ENCODE assay signal across 8 mouse cellular contexts in the genomic region with DNA sequence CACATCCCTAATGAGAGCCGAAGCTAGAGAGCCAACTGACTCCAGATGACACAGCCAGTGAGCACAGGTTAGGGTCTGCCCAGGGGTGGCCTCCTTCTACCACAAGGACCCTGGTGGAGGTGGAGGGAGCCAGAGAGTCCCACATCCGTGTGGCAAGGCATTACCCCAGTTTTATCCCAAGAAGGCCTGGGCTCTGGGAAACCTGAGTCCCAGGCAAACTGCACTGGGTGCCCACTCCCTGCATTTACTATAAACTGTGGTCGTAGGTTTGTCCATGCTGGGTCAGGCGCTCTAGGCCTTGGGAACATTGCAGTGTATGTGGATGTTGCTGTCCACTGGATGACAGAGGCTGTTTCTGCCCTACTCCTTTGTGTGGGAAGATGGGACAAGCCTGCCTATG. TPM values are rescaled to one million over a fixed set of nuclear protein-coding genes. Genes with fewer than 3 reads are reported as not detected.
DNase-seq lines count a peak whose midpoint lies in the region; ATAC-seq lines count a peak whose summit lies in the region.

No protein-coding gene starts in this region.

- ATAC-seq in heart, embryonic 11.5 days (replicated peaks; ENCODE audit: insufficient number of reproducible peaks, low FRiP score, low TSS enrichment) = no peak
- no peak for ATAC-seq in activated CD4-positive, CD25-positive, alpha-beta regulatory T cell, adult 4 months

- H3K27me3 ChIP-seq in heart, embryonic 11.5 days (ENCODE audit: control insufficient read depth, insufficient read depth, low read length) = no peaks in the 10 kb centered on the region

- H3K9me3 ChIP-seq in heart, embryonic 11.5 days (replicated peaks; ENCODE audit: control insufficient read depth, low read length) = no peaks in the 10 kb centered on the region

- 79% methylated on average over 4 of the region's 4 CpGs for WGBS in heart, embryonic 11.5 days (ENCODE audit: insufficient replicate concordance)

- peaks cover 32% of the 10 kb centered on the region for H3K4me1 ChIP-seq in heart, embryonic 11.5 days (ENCODE audit: control insufficient read depth, insufficient read depth, low read length)

- no peak overlapping the region for H3K4me3 ChIP-seq in heart, embryonic 11.5 days (ENCODE audit: low read depth, low read length)

- no peak overlapping the region for H3K9ac ChIP-seq in heart, embryonic 11.5 days (ENCODE audit: low read depth, low read length)

- H3K36me3 ChIP-seq in heart, embryonic 11.5 days (ENCODE audit: control insufficient read depth, insufficient read depth, low read length) = no peaks in the 10 kb centered on the region

- DNase-seq in heart, adult 9 months (ENCODE audit: low spot score in 2 of 2) = no peak
- DNase-seq in thymus, postnatal 25 days = peak; percentile 36
- no peak for DNase-seq in thymus, postnatal 0 days (ENCODE audit: low spot score)
- peak; percentile 20 for DNase-seq in kidney, postnatal 10 days
- peak; percentile 9 for DNase-seq in urinary bladder, postnatal 14 days (ENCODE audit: low spot score)
- DNase-seq in retina, embryonic 14.5 days (ENCODE audit: low spot score) = no peak

- peak overlapping the region; percentile 41 for H3K27ac ChIP-seq in heart, embryonic 11.5 days (ENCODE audit: low read depth, low read length)

- H3K4me2 ChIP-seq in heart, embryonic 11.5 days = no peak overlapping the region

RNA-seq across cellular contexts. Expression of a gene that starts 0.7 kb away (rescaled TPM):
- polyA plus RNA-seq in heart, embryonic 11.5 days (2014; fragmentation: Nextera tagmentation; extraction: Ambion mirVana) = 3.1 and 3.8 TPM in 2 replicates
- polyA plus RNA-seq in thymus, postnatal 0 days (2015; fragmentation: Nextera tagmentation; extraction: Ambion mirVana) = 100.0 and 116 TPM in 2 replicates
- 100 to 1,000 TPM in 1 of 2 experiments, 10 to 100 TPM in 1; 98.4 to 147 TPM for polyA plus RNA-seq in activated CD4-positive, CD25-positive, alpha-beta regulatory T cell, adult 4 months (2017; shearing (Covaris generic))

RNA-seq across cellular contexts. Expression of a gene that starts 17.7 kb away (rescaled TPM):
- polyA plus RNA-seq in heart, embryonic 11.5 days (2014; fragmentation: Nextera tagmentation; extraction: Ambion mirVana) = 16.0 and 17.1 TPM in 2 replicates
- 24.6 and 26.6 TPM in 2 replicates for polyA plus RNA-seq in thymus, postnatal 0 days (2015; fragmentation: Nextera tagmentation; extraction: Ambion mirVana)
- 10 to 100 TPM; 21.3 to 23.3 TPM for polyA plus RNA-seq in activated CD4-positive, CD25-positive, alpha-beta regulatory T cell, adult 4 months (2017; shearing (Covaris generic))

RNA-seq across cellular contexts. Expression of a gene that starts 26.8 kb away (rescaled TPM):
- 2.7 and 4.2 TPM in 2 replicates for polyA plus RNA-seq in heart, embryonic 11.5 days (2014; fragmentation: Nextera tagmentation; extraction: Ambion mirVana)
- polyA plus RNA-seq in thymus, postnatal 0 days (2015; fragmentation: Nextera tagmentation; extraction: Ambion mirVana) = 2.4 and 2.8 TPM in 2 replicates
- polyA plus RNA-seq in activated CD4-positive, CD25-positive, alpha-beta regulatory T cell, adult 4 months (2017; shearing (Covaris generic)) = not detected

RNA-seq across cellular contexts. Expression of a gene that starts 45.7 kb away (rescaled TPM):
- 46.0 and 50.8 TPM in 2 replicates for polyA plus RNA-seq in heart, embryonic 11.5 days (2014; fragmentation: Nextera tagmentation; extraction: Ambion mirVana)
- 45.1 and 45.2 TPM in 2 replicates for polyA plus RNA-seq in thymus, postnatal 0 days (2015; fragmentation: Nextera tagmentation; extraction: Ambion mirVana)
- 10 to 100 TPM; 10.2 to 11.2 TPM for polyA plus RNA-seq in activated CD4-positive, CD25-positive, alpha-beta regulatory T cell, adult 4 months (2017; shearing (Covaris generic))

RNA-seq across cellular contexts. Expression of a gene that starts 58.9 kb away (rescaled TPM):
- 0.18 and 0.31 TPM in 2 replicates for polyA plus RNA-seq in heart, embryonic 11.5 days (2014; fragmentation: Nextera tagmentation; extraction: Ambion mirVana)
- 0.21 and 0.30 TPM in 2 replicates for polyA plus RNA-seq in thymus, postnatal 0 days (2015; fragmentation: Nextera tagmentation; extraction: Ambion mirVana)
- polyA plus RNA-seq in activated CD4-positive, CD25-positive, alpha-beta regulatory T cell, adult 4 months (2017; shearing (Covaris generic)) = under 1 TPM; 0.24 to 0.45 TPM

Comparison
In these comparisons a context has a peak if more than half of its experiments do, and no peak if none do; other contexts are left out.
1. DNase-seq: peak in thymus, postnatal 25 days (single experiment), kidney, postnatal 10 days (single experiment) and urinary bladder, postnatal 14 days (single experiment); none in heart, adult 9 months (0 of 2), thymus, postnatal 0 days (single experiment) and retina, embryonic 14.5 days (single experiment).
2. RNA of a gene that starts 0.7 kb away (polyA plus RNA-seq): 98.4 to 147 TPM in activated CD4-positive, CD25-positive, alpha-beta regulatory T cell, adult 4 months and 100.0 to 116 TPM in thymus, postnatal 0 days; 3.1 to 3.8 TPM in heart, embryonic 11.5 days; every median in the first group is over 10 times any median in the second.